Mouse (Mus musculus): ENCODE data around the gene Serpine1. TPM values are rescaled to one million over a fixed set of nuclear protein-coding genes. Genes with fewer than 3 reads are reported as not detected.

The Serpine1 gene
- total RNA-seq, 2 experiments from 2014 or later: 0.27 to 0.52 TPM

GRCm38 (mm10) chr5:137098418-137098817 is 26.4 kb upstream of the Serpine1 start:
- no peak for DNase-seq (ENCODE audit: extremely low spot score in 1 of 2, low spot score in 1 of 2)

- DNase-seq (ENCODE audit: extremely low spot score in 1 of 2, low spot score in 1 of 2): no peak
These were observed 24.0 kb upstream of the Serpine1 start for GRCm38 (mm10) chr5:137096037-137096436.

GRCm38 (mm10) chr5:137095135-137095534 is 23.1 kb upstream of the Serpine1 start:
- DNase-seq (ENCODE audit: extremely low spot score in 1 of 2, low spot score in 1 of 2): no peak

DNA sequence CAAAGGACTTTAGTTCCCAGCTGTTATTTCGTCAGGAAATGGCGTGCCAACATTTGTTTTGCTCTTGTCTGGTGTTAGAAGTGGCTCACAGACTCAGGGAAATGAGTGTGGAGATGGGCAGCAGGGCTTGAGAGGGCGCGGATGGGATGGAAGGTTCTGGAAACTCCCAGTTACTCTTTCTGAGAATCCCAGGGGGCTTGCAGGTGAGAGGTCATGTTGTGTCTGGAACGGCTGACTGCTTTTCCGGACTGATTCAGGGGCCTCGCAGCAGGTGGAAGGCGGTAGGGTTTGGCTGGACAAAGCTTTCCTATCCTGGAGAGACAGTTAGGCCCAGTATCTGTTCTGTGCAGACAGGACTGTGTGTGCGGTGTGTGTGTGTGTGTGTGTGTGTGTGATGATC is 21.7 kb upstream of the Serpine1 start:
- DNase-seq (ENCODE audit: extremely low spot score in 1 of 2, low spot score in 1 of 2): no peak

GRCm38 (mm10) chr5:137091560-137091959 is 19.5 kb upstream of the Serpine1 start:
- DNase-seq (ENCODE audit: extremely low spot score in 1 of 2, low spot score in 1 of 2): no peak

GRCm38 (mm10) chr5:137090870-137091269 is 18.8 kb upstream of the Serpine1 start:
- no peak for DNase-seq (ENCODE audit: extremely low spot score in 1 of 2, low spot score in 1 of 2)

GRCm38 (mm10) chr5:137087410-137087809 is 15.3 kb upstream of the Serpine1 start:
- no peak for DNase-seq (ENCODE audit: extremely low spot score in 1 of 2, low spot score in 1 of 2)

DNA sequence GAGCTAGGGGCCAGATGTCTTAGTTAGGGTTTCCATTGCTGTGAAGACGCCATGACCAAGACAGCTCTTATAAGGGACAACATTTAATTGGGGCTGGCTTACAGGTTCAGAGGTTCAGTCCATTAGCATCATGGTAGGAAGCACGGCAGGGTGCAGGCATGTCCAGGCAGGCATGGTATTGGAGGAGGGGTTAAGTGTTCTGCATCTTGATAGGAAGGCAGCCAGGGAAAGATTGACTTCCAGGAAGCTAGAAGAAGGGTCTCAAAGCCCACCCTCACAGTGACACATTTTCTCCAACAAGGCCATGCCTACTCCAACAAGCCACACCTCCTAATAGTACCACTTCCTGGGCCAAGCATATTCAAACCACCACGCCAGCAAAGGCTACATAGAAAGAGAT is 13.7 kb upstream of the Serpine1 start:
- DNase-seq (ENCODE audit: extremely low spot score in 1 of 2, low spot score in 1 of 2): no peak

GRCm38 (mm10) chr5:137085021-137085420 is 13.0 kb upstream of the Serpine1 start:
- no peak for DNase-seq (ENCODE audit: extremely low spot score in 1 of 2, low spot score in 1 of 2)

GRCm38 (mm10) chr5:137083051-137083450 is 11.0 kb upstream of the Serpine1 start:
- DNase-seq (ENCODE audit: extremely low spot score in 1 of 2, low spot score in 1 of 2): no peak

- DNase-seq (ENCODE audit: extremely low spot score in 1 of 2, low spot score in 1 of 2): no peak
These were observed 7.8 kb upstream of the Serpine1 start for GRCm38 (mm10) chr5:137079849-137080248.

- DNase-seq (ENCODE audit: extremely low spot score in 1 of 2, low spot score in 1 of 2): no peak
These were observed 6.5 kb upstream of the Serpine1 start for GRCm38 (mm10) chr5:137078616-137079015.

- no peak for DNase-seq (ENCODE audit: extremely low spot score in 1 of 2, low spot score in 1 of 2)
These were observed 6.0 kb upstream of the Serpine1 start for GRCm38 (mm10) chr5:137078041-137078440.

DNA sequence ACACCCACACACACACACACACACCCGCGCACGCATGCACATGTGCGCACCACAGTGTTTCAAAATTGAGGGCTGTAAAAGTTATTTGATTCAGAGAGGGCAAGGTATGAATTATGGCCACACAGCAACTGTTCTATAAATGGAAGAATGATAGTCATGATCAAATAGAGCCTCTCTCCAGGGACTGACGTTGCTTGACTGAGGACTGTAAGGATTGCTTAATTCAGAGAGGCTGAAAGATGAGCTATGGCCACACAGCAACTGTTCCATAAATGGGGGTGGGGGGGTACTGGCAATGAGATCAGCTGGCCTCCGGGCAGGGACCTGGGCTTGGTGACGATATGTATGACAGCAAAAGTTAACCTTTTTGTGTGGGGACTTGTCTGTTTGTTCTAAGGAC is 5.1 kb upstream of the Serpine1 start:
- DNase-seq (ENCODE audit: extremely low spot score in 1 of 2, low spot score in 1 of 2): no peak

GRCm38 (mm10) chr5:137076191-137076930 is 4.3 kb upstream of the Serpine1 start:
- DNase-seq (ENCODE audit: extremely low spot score in 1 of 2, low spot score in 1 of 2): no peak

DNA sequence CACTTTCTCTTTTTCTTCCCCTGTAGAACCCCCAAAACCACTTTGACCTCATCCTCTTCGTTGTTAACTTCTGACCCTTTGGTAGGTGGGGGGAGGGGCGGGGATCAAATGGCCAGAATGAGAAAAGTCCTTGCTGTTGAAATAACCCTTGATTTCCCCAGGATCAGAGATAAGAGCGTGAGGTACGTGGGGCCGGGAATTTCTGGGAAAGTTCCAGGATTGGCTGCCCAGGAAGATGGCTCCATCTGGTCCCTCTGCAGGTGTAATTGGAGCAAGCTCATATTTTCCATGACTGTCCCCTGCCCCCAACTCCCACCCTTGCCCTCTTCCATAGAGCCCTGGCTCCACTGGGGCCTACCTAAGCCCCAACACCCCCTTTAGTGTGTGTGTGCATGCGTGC is 3.7 kb upstream of the Serpine1 start:
- DNase-seq (ENCODE audit: extremely low spot score in 1 of 2, low spot score in 1 of 2): no peak

GRCm38 (mm10) chr5:137074191-137074651 is 2.2 kb upstream of the Serpine1 start:
- no peak for DNase-seq (ENCODE audit: extremely low spot score in 1 of 2, low spot score in 1 of 2)

- no peak for DNase-seq (ENCODE audit: extremely low spot score in 1 of 2, low spot score in 1 of 2)
These were observed 1.1 kb upstream of the Serpine1 start for GRCm38 (mm10) chr5:137073141-137073540.

DNA sequence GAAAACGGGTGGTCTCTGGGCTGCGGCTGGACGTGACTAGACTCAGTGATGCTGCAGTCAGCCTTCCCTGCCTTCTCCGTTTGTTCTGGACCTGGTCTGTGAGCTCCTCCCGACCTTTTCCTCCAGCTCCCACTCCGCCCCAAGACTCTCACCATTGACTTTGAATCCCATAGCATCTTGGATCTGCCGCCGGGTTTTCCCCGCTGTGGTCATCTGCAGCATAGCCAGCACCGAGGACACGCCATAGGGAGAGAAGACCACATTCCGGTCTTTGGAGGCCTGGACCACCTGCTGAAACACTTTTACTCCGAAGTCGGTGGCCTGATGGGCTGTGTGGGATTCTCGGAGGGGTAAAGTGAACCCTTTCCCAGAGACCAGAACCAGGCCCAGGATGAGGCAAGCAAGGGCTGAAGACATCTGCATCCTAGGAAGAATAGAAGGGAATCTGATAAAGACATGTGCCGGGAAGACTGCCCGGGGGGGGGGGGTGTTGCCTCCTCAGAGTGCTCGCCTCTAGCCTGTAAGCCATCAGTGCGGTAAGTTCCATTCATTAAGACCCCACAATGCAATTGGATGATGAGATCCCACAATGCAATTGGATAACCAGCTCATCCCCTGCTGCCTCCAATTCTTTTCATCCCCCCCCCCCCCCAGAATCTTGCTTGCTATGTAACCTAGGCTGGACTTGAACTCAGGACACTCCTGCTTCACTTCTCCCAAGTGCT is 1.0 kb downstream of the Serpine1 start:
- DNase-seq (ENCODE audit: extremely low spot score in 1 of 2, low spot score in 1 of 2): no peak

DNA sequence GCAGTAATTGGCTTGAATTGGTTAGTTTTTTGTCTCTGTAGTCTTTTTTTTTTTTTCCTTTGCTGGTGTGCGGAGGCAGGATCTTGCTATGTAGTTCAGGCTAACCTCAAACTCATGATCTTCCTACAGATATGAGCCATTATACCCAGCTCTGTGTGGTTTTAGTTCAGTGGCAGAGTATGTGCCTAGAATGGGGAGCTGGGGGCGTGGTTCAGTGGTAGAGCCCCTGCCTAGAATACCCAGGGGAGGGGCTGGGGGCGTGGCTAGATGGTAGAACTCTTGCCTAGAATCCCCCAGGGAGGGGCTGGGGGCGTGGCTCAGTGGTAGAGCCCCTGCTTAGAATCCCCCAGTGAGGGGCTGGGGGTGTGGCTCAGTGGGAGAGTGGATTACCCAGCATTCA is 3.4 kb downstream of the Serpine1 start:
- no peak for DNase-seq (ENCODE audit: extremely low spot score in 1 of 2, low spot score in 1 of 2)

- no peak for DNase-seq (ENCODE audit: extremely low spot score in 1 of 2, low spot score in 1 of 2)
These were observed 6.1 kb downstream of the Serpine1 start for GRCm38 (mm10) chr5:137065923-137066322.

GRCm38 (mm10) chr5:137065454-137065853 is 6.6 kb downstream of the Serpine1 start:
- no peak for DNase-seq (ENCODE audit: extremely low spot score in 1 of 2, low spot score in 1 of 2)
